Mouse (Mus musculus): ENCODE measurements around the gene Nop10.
A peak's percentile ranks its signal among the peaks of the same experiment; 100 is the strongest.

Gene Nop10

GRCm38 (mm10) chr2:112261748-112262653 is at the start of gene Nop10:
TSS of gene Nop10 (plus strand) at chr2:112261926.
- DNase-seq (ENCODE audit: low spot score), result peak; percentile 90

GRCm38 (mm10) chr2:112215977-112216376 is 45.7 kb upstream of the Nop10 start:
- no peak for DNase-seq (ENCODE audit: low spot score)

- DNase-seq (ENCODE audit: low spot score), result no peak
These were observed 44.1 kb upstream of the Nop10 start for GRCm38 (mm10) chr2:112217614-112218013.

GRCm38 (mm10) chr2:112220880-112221279 is 40.8 kb upstream of the Nop10 start:
- DNase-seq (ENCODE audit: low spot score), result no peak

GRCm38 (mm10) chr2:112222607-112223006 is 39.1 kb upstream of the Nop10 start:
- no peak for DNase-seq (ENCODE audit: low spot score)

GRCm38 (mm10) chr2:112224356-112224755 is 37.4 kb upstream of the Nop10 start:
- no peak for DNase-seq (ENCODE audit: low spot score)

- DNase-seq (ENCODE audit: low spot score), result no peak
These were observed 29.1 kb upstream of the Nop10 start for GRCm38 (mm10) chr2:112232623-112233022.

- DNase-seq (ENCODE audit: low spot score), result no peak
These were observed 25.1 kb upstream of the Nop10 start for GRCm38 (mm10) chr2:112236620-112237019.

- no peak for DNase-seq (ENCODE audit: low spot score)
These were observed 23.7 kb upstream of the Nop10 start for GRCm38 (mm10) chr2:112238006-112238405.

GRCm38 (mm10) chr2:112239212-112239934 is 22.4 kb upstream of the Nop10 start, which contains the start of gene Lpcat4:
TSS of gene Lpcat4 (plus strand) at chr2:112239468.
- DNase-seq (ENCODE audit: low spot score), result peak; percentile 85

GRCm38 (mm10) chr2:112239935-112240721 is 21.6 kb upstream of the Nop10 start:
- no peak for DNase-seq (ENCODE audit: low spot score)

GRCm38 (mm10) chr2:112241787-112242186 is 19.9 kb upstream of the Nop10 start:
- DNase-seq (ENCODE audit: low spot score), result no peak

- DNase-seq (ENCODE audit: low spot score), result no peak
These were observed 16.4 kb upstream of the Nop10 start for GRCm38 (mm10) chr2:112245307-112245706.

GRCm38 (mm10) chr2:112246193-112246592 is 15.5 kb upstream of the Nop10 start:
- DNase-seq (ENCODE audit: low spot score), result no peak

- no peak for DNase-seq (ENCODE audit: low spot score)
These were observed 14.4 kb upstream of the Nop10 start for GRCm38 (mm10) chr2:112247323-112247722.

GRCm38 (mm10) chr2:112249780-112250453 is 11.8 kb upstream of the Nop10 start:
- DNase-seq (ENCODE audit: low spot score), result no peak

GRCm38 (mm10) chr2:112254675-112255515 is 6.8 kb upstream of the Nop10 start:
- DNase-seq (ENCODE audit: low spot score), result no peak

- DNase-seq (ENCODE audit: low spot score), result no peak
These were observed 2.3 kb upstream of the Nop10 start, which contains the start of gene Nutm1 for GRCm38 (mm10) chr2:112259241-112259962. TSS of gene Nutm1 (minus strand) at chr2:112259291.

- no peak for DNase-seq (ENCODE audit: low spot score)
These were observed 1.1 kb downstream of the Nop10 start for GRCm38 (mm10) chr2:112262779-112263295.

- DNase-seq (ENCODE audit: low spot score), result no peak
These were observed 2.6 kb downstream of the Nop10 start for GRCm38 (mm10) chr2:112264364-112264763.

Data from testis, postnatal 14 days (tissue).